Mouse (Mus musculus): ENCODE data around the gene 4833427G06Rik.

4833427G06Rik gene

DNA sequence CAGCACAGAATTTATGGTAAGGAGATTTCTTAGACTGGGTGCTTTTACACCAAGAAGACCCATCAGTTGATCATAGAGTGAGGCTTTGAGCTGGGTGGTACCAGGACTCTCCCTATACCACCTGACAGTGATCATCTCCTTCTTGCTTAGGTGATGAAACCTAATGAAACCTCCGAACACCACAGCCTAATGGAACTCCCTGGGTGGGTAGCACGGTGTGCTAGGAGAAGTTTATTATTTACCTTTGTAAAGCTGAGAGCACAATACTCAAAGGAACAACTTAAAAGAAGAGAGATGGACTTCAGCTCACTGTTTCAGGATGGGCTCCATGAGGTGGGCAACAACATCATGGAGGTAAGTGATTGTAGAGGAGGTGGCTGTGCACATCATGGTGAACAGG lies 41.3 kb downstream of the 4833427G06Rik start, which contains the start of gene Btg4:
Gene Btg4 (plus strand): TSS at position 301 of the 400 bp plus-strand sequence.
- DNase-seq, result no peak

DNA sequence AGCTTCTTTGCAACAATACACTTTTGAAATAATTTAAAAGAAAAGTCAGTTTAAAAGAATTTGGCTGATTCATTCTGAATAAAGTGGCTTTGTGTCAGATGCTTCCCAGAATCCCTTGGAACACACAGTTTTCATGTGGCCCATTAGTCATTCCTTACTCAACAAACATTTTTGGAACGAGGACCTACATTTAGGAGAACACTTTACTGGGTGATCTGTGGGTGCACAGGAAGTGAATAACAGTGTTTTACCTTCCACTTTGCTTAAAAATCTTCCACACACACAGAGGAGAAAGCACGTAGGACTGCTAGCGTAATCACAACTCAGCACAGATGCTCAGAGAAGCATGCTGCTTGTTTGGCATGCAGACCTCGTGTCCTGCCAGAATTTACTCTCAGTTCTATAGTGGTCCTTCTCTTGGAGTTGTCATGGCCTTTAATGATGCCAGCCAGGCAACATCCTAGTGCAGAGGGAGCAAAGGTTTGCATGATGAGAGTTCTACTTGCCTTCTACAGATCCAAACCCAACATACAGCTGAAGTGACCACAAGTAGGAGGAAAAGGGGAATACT lies 42.8 kb downstream of the 4833427G06Rik start:
- DNase-seq, result no peak

DNA sequence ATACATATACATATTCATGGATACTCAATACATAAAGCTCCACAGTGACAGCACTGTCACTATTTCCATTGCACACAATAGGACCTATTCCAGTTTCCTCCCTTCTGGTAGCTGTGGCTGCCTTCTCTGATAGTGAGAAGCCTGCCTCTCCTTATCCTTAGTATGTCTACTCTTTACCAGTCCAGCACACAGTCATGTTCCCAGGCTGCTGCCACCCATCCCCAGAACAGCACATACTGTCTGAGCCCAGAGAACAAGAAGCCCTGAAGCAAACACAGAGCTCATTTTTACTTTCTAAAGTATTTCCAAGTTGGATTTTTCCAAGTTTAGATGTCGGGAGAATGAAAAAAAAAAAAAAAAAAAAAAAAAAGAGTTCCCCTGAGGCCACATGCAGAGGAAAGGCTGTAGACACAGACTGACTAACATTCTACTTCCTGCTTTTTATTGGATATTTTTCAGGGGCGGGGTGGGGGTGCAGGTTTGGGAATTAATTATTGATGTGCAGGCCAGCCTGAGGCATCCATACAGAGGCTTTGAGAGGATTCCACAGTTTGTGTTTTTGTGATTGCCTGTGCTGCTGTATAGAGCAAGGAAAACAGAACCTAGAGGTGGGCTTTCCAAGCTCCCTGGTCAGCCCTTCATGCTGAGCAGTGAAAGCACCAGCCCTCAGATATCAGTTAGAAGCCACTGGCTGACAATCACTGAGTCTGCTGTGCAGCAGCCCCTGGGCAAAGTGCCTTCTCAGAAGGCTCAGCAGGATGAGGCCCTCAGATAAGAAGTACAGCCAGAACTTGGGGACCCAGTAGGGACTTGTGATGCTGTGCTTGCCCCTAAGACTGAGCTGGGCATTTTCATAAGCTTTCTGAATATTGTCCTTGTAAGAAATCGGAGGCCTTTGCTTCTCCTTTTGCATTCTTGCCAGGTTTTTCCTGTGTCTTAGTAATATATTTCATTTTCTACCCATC lies 45.2 kb downstream of the 4833427G06Rik start:
- no peak for DNase-seq

DNA sequence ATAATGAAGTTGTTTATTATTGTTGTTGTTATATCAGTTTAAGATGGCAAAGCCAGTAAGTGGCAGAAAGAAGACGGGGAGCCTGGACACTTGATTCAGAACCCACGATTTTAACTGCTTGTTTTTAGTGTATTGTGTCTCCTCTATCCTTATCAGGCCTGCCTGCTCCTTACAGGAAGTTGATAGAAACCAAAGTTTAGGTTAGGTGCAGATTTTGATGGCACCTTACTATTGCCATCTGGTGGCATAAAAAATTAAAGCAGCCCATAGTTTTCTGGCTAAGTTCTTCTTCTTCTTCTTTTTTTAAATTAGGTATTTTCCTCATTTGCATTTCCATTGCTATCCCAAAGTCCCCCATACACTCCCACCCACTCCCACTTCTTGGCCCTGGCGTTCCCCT lies 49.7 kb downstream of the 4833427G06Rik start:
- DNase-seq, result peak; percentile 6

DNA sequence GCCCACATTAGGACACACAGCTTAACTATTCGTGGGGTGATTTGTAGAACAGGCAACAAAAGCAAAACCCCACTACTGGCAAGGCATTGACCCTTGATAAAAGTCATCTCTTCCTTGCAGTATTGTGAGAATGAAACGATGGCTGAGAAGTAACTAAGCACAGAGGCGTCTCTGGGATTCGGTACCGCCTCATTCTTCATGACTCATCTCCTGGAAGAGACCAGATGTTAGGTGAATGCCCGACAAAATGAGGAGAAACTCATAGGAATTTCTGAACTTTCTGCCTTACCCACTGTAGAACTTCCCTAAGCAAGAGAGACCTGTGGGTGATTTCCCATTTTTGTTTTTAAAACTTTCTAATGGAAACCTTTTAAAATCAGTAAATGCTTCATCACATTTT lies 59.7 kb downstream of the 4833427G06Rik start:
- DNase-seq, result no peak

DNA sequence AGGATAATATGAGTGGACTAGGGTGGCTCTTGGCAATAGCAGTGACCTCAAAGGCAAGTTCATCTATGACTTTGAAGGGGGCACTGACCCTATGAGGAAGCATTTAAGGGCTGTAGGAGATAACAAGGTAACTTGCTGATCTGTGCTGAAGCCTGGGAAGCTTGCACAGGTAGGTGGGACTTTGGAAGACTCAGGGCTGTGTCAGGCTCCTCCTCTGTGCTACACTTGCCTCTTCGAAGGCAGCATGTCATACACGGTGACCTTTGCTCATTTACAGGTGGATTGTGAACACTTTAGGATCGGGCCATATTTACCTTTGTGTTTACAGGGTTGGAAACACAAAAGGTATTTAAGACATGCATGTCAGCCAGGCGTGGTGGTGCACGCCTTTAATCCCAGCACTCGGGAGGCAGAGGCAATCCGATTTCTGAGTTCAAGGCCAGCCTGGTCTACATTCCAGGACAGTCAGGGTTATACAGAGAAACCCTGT lies 60.3 kb downstream of the 4833427G06Rik start:
- DNase-seq, result no peak

DNA sequence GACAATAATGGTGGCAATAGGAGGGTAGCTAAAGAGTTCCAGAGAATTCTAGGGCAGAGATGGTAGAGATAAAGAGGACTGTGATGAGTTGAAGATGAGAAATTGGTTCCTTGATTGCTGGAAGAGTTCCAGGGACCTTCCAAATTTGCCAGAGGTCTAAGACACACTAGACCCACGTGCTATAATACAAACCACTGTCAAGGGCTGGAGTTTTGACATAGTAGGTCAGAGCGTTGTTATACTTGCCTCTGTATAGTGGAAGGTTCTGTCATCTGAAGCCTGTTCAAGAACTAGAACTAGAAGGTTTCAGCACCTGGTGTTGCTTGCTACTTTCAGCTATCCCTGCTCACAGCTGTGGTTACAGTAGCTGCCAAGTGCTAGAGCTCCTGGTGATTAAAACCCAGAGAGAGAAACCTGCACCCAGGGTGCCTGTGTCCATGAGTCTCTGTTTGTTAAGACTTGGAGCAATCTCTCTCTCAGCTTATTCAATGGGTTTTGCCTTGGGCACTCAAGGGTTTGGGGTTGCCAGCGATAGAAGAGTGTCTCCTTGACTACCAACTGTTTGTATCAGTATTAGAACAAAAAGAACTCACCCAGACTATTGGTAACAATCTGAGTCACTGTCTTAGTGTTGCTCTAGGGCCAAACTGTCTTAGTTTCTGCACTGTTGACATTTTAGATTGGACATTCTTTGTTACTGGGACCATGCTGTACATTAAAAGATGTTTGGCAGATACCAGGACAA lies 68.9 kb downstream of the 4833427G06Rik start:
- DNase-seq, result no peak

DNA sequence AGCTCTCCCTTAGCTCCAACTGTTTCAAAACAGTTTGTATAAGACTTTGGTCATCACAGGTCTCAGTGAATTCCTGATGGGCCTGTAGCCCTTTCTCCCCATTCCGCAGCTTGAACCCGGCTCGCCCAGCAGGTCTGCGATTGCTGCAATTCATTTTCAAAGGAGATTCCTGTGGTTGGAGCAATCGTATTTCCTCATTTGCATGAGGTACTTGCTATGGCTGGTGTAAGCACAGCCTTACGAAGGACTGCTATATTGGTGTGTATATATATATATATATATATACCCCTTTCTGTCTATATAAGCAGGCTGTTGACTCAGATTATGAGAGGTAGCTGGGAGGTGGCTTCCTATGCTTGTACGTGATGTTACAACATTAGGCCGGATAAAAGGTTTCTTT lies 69.6 kb downstream of the 4833427G06Rik start:
- DNase-seq, result no peak

DNA sequence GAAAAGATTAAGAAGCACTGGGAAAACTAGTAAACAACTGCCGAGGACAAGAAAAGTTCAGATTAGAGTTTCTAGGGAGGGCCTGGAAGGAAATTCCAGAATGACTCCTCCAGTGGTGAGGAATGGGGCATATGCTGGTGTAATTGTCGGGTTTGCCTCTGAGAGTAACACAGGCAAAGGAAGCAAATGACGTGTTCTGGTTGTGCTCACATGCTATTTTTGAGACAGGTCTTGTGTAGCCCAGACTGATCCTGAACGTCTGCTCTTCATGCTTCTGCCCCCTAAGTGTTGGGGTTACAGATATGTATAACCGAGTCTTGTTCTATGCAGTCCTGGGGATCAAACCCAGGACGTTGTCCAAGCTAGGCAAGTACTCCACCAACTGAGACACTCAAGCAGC lies 70.3 kb downstream of the 4833427G06Rik start:
- DNase-seq, result no peak
